Mouse (Mus musculus): Measurements from ENCODE around the gene Foxred2. TPM values are rescaled to one million over a fixed set of nuclear protein-coding genes. Genes with fewer than 3 reads are reported as not detected.

The Foxred2 gene
- polyA plus RNA-seq (2016; fragmentation: Nextera tagmentation; extraction: Ambion mirVana) = 1.3 and 1.7 TPM in 2 replicates

GRCm38 (mm10) chr15:77956404-77956901 is at the start of gene Foxred2:
TSS of gene Foxred2 (minus strand) at chr15:77956722.
- peaks cover 38% of the 10 kb centered on the region for H3K36me3 ChIP-seq
- H3K4me3 ChIP-seq = peak within 1 kb of the TSS; percentile 54
- no peaks in the 10 kb centered on the region for H3K9me3 ChIP-seq (replicated peaks)
- peak; percentile 83 for ATAC-seq
- H3K4me1 ChIP-seq = peaks cover 27% of the 10 kb centered on the region
- H3K9ac ChIP-seq = peak within 1 kb of the TSS; percentile 53
- no peak within 1 kb of the TSS for H3K27ac ChIP-seq
- peaks cover 50% of the 10 kb centered on the region for H3K27me3 ChIP-seq (replicated peaks)
- H3K4me2 ChIP-seq = peak within 1 kb of the TSS; percentile 80
- 1% methylated on average over 39 of the region's 39 CpGs for WGBS (ENCODE audit: insufficient replicate concordance)

GRCm38 (mm10) chr15:78003929-78004328 is 47.4 kb upstream of the Foxred2 start:
- peak; percentile 77 for ATAC-seq

GRCm38 (mm10) chr15:78001400-78001799 is 44.9 kb upstream of the Foxred2 start:
- Histone ChIP-seq H3K4me1 (peaks cover 5% of the 10 kb centered on the region; the same call in 1 of the 2 replicates), H3K27ac (no peak overlapping the region), H3K27me3 (replicated peaks) (peaks cover 4% of the 10 kb centered on the region; the same call in 1 of the 2 replicates), H3K9me3 (replicated peaks) (no peaks in the 10 kb centered on the region), H3K4me2 (no peak overlapping the region), H3K9ac (no peak overlapping the region; the same call in 1 of the 2 replicates), H3K36me3 (no peaks in the 10 kb centered on the region), H3K4me3 (no peak overlapping the region)
- WGBS (ENCODE audit: insufficient replicate concordance) = 31% methylated on average over 5 of the region's 5 CpGs
- ATAC-seq = no peak

More at GRCm38 (mm10) chr15:78003929-78004328, 47.4 kb upstream of the Foxred2 start:
- no peak overlapping the region for H3K27ac ChIP-seq
- H3K4me3 ChIP-seq = no peak overlapping the region
- H3K27me3 ChIP-seq (replicated peaks) = no peaks in the 10 kb centered on the region; the same call in none of the 2 replicates
- H3K4me1 ChIP-seq = peaks cover 5% of the 10 kb centered on the region; the same call in 1 of the 2 replicates
- H3K36me3 ChIP-seq = no peaks in the 10 kb centered on the region
- 41% methylated on average over 9 of the region's 9 CpGs for WGBS (ENCODE audit: insufficient replicate concordance)
- no peaks in the 10 kb centered on the region for H3K9me3 ChIP-seq (replicated peaks)
- no peak overlapping the region for H3K9ac ChIP-seq
- H3K4me2 ChIP-seq = no peak overlapping the region

GRCm38 (mm10) chr15:77988541-77988940 is 32.0 kb upstream of the Foxred2 start:
- ATAC-seq = no peak
- Histone ChIP-seq H3K36me3 (no peaks in the 10 kb centered on the region), H3K4me2 (no peak overlapping the region), H3K27me3 (replicated peaks) (peaks cover 13% of the 10 kb centered on the region), H3K9me3 (replicated peaks) (no peaks in the 10 kb centered on the region), H3K27ac (no peak overlapping the region), H3K9ac (no peak overlapping the region), H3K4me1 (no peaks in the 10 kb centered on the region), H3K4me3 (no peak overlapping the region)
- 57% methylated on average over 5 of the region's 5 CpGs for WGBS (ENCODE audit: insufficient replicate concordance)

- Histone ChIP-seq H3K4me2 (no peak overlapping the region), H3K4me3 (no peak overlapping the region), H3K27ac (no peak overlapping the region), H3K9me3 (replicated peaks) (no peaks in the 10 kb centered on the region), H3K4me1 (peaks cover 1% of the 10 kb centered on the region; the same call in 1 of the 2 replicates), H3K27me3 (replicated peaks) (peaks cover 44% of the 10 kb centered on the region), H3K9ac (no peak overlapping the region), H3K36me3 (no peaks in the 10 kb centered on the region)
- ATAC-seq = no peak
- 15% methylated on average over 3 of the region's 3 CpGs for WGBS (ENCODE audit: insufficient replicate concordance)
Observed at GRCm38 (mm10) chr15:77983391-77983790, 26.9 kb upstream of the Foxred2 start.

GRCm38 (mm10) chr15:77982195-77982939 is 25.8 kb upstream of the Foxred2 start:
- Histone ChIP-seq H3K27ac (no peak overlapping the region), H3K4me2 (no peak overlapping the region), H3K36me3 (no peaks in the 10 kb centered on the region), H3K9me3 (replicated peaks) (no peaks in the 10 kb centered on the region), H3K4me1 (peaks cover 12% of the 10 kb centered on the region), H3K9ac (no peak overlapping the region), H3K27me3 (replicated peaks) (peaks cover 44% of the 10 kb centered on the region), H3K4me3 (no peak overlapping the region)
- ATAC-seq = no peak
- 26% methylated on average over 18 of the region's 18 CpGs for WGBS (ENCODE audit: insufficient replicate concordance)

- peaks cover 22% of the 10 kb centered on the region for H3K4me1 ChIP-seq
Observed at GRCm38 (mm10) chr15:77981181-77981680, 24.7 kb upstream of the Foxred2 start.

GRCm38 (mm10) chr15:77979427-77979865 is 22.9 kb upstream of the Foxred2 start:
- H3K4me1 ChIP-seq = peaks cover 39% of the 10 kb centered on the region
- WGBS (ENCODE audit: insufficient replicate concordance) = 78% methylated on average over 10 of the region's 10 CpGs
- no peak overlapping the region for H3K4me2 ChIP-seq
- H3K27me3 ChIP-seq (replicated peaks) = peaks cover 39% of the 10 kb centered on the region
- H3K9me3 ChIP-seq (replicated peaks) = no peaks in the 10 kb centered on the region
- no peak overlapping the region for H3K9ac ChIP-seq
- H3K27ac ChIP-seq = no peak overlapping the region
- no peak for ATAC-seq
- no peak overlapping the region for H3K4me3 ChIP-seq
- H3K36me3 ChIP-seq = no peaks in the 10 kb centered on the region

More at GRCm38 (mm10) chr15:77981181-77981680, 24.7 kb upstream of the Foxred2 start:
- H3K27ac ChIP-seq = no peak overlapping the region
- no peak overlapping the region for H3K4me3 ChIP-seq
- H3K4me2 ChIP-seq = no peak overlapping the region
- H3K36me3 ChIP-seq = no peaks in the 10 kb centered on the region
- H3K9me3 ChIP-seq (replicated peaks) = no peaks in the 10 kb centered on the region
- WGBS (ENCODE audit: insufficient replicate concordance) = 54% methylated on average over 5 of the region's 5 CpGs
- H3K27me3 ChIP-seq (replicated peaks) = peaks cover 44% of the 10 kb centered on the region
- no peak for ATAC-seq
- H3K9ac ChIP-seq = no peak overlapping the region

GRCm38 (mm10) chr15:77977663-77978062 is 21.1 kb upstream of the Foxred2 start:
- WGBS (ENCODE audit: insufficient replicate concordance) = 43% methylated on average over 3 of the region's 3 CpGs
- H3K4me1 ChIP-seq = peaks cover 56% of the 10 kb centered on the region
- no peaks in the 10 kb centered on the region for H3K9me3 ChIP-seq (replicated peaks)
- peaks cover 28% of the 10 kb centered on the region for H3K27me3 ChIP-seq (replicated peaks)
- peak overlapping the region; percentile 36 for H3K4me2 ChIP-seq
- H3K4me3 ChIP-seq = no peak overlapping the region
- H3K36me3 ChIP-seq = no peaks in the 10 kb centered on the region
- no peak overlapping the region for H3K9ac ChIP-seq
- H3K27ac ChIP-seq = peak overlapping the region; percentile 61
- ATAC-seq = peak; percentile 51; the same call in 1 of the 2 replicates

GRCm38 (mm10) chr15:77974165-77974841 is 17.8 kb upstream of the Foxred2 start:
- peak; percentile 90 for ATAC-seq
- Histone ChIP-seq H3K27ac (peak overlapping the region; percentile 96), H3K36me3 (no peaks in the 10 kb centered on the region; the same call in 1 of the 2 replicates), H3K9ac (peak overlapping the region; percentile 61), H3K9me3 (replicated peaks) (no peaks in the 10 kb centered on the region), H3K4me3 (peak overlapping the region; percentile 17), H3K4me1 (peaks cover 76% of the 10 kb centered on the region), H3K27me3 (replicated peaks) (peaks cover 4% of the 10 kb centered on the region), H3K4me2 (peak overlapping the region; percentile 64)
- 34% methylated on average over 6 of the region's 6 CpGs for WGBS (ENCODE audit: insufficient replicate concordance)

GRCm38 (mm10) chr15:77970470-77971292 is 14.2 kb upstream of the Foxred2 start, which contains the start of gene Eif3d:
TSS of gene Eif3d (minus strand) at chr15:77970813.
- peak; percentile 59 for ATAC-seq
- H3K4me1 ChIP-seq = peaks cover 85% of the 10 kb centered on the region
- WGBS (ENCODE audit: insufficient replicate concordance) = under 1% methylated on average over 72 of the region's 72 CpGs

More at GRCm38 (mm10) chr15:77970470-77971292, 14.2 kb upstream of the Foxred2 start, which contains the start of gene Eif3d:
- Histone ChIP-seq H3K4me2 (peak within 1 kb of the TSS; percentile 83), H3K4me3 (peak within 1 kb of the TSS; percentile 86), H3K27ac (peak within 1 kb of the TSS; percentile 96), H3K9me3 (replicated peaks) (no peaks in the 10 kb centered on the region), H3K36me3 (peaks cover 36% of the 10 kb centered on the region), H3K27me3 (replicated peaks) (no peaks in the 10 kb centered on the region), H3K9ac (peak within 1 kb of the TSS; percentile 95)

Data from liver, embryonic 12.5 days (tissue).